Mouse (Mus musculus): ENCODE measurements around the gene B230217C12Rik.

B230217C12Rik gene

DNA sequence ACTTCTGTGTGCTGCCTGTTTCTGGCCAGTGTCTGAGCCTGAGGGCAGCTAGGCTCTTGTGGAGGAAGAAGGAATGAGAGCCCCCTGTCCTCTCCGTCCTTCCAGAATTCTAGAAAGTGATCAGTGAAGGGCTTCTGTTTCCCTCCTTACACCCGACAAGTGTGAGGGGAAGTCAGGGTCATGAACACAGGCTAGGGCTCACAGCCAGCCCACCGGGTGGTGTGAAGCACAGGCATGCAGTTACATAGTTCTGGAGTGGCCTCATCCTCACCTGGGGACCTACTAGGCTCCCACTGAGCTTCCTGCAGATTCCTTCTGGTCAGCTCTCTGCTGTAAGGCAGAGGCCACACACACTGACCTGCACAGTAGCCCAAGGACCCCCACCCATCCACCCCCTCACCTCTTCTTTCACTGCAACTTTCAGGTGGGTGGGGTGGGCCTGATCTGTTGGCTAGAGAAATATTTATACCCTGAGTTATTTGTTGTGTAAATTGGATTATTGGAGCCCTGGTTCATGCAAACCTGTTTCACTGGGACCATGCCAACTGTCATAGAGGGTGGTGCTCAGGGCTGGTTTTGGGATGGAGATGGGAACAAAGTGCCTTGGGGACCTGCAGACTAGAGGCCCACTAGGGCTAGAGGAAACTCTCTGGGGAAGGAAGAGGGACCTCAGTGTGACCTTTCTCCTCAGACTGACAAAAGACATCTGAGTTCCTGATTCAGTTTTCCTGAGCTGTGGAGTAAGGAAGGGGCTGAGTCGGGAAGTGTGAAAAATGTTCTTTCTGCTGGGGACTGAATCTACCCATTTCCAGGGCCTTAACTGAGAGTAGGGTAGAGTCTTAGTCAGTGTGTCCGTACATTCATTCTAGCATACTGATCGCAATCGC lies 31.1 kb upstream of the B230217C12Rik start:
- DNase-seq (ENCODE audit: low read depth, low spot score), result no peak

GRCm38 (mm10) chr11:97810356-97810755 lies 30.2 kb upstream of the B230217C12Rik start:
- no peak for DNase-seq (ENCODE audit: low read depth, low spot score)

- DNase-seq (ENCODE audit: low read depth, low spot score), result no peak
Observed at GRCm38 (mm10) chr11:97810970-97811369, 29.6 kb upstream of the B230217C12Rik start.

DNA sequence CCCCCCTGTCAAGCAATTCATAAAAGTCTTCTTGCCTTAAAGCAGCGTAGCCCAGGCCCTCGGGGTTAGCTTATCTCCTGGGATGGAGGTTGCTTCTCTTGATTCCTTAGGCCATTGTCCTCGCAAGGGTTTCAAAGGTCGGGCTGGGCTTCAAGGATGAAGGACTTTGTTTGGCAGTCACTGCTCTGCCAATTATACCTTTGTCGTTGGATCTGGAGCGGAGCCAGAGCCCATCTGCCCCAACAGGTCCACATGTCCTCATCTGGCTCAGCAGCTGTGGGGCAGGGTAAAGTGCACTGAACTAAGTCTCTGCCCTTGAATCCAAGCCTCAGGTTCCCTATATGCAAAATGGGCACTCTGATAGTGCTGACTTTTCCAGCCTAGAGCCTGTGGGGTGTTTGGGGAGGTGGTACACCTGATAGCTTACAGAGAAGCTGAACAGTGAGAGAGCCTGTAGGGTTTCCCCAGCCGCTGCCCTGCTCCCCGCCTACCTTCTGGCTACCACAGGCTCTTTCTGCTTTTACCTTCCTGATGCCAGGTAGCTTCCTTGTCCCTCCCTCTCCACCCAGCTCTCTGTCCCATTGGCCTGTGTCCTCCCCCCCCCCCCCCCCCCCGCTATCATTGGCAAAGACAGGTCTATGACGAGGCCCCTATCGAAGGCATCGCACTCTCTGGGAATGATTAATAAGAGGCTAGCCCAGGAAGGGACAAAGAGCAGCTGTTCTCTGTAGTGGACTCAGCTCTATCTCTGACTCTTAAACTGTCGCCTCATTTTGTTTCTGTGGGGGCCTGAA lies 28.8 kb upstream of the B230217C12Rik start:
- DNase-seq (ENCODE audit: low read depth, low spot score), result no peak

- no peak for DNase-seq (ENCODE audit: low read depth, low spot score)
Observed at GRCm38 (mm10) chr11:97812491-97812921, 28.1 kb upstream of the B230217C12Rik start.

- no peak for DNase-seq (ENCODE audit: low read depth, low spot score)
Observed at GRCm38 (mm10) chr11:97813085-97813484, 27.5 kb upstream of the B230217C12Rik start.

DNA sequence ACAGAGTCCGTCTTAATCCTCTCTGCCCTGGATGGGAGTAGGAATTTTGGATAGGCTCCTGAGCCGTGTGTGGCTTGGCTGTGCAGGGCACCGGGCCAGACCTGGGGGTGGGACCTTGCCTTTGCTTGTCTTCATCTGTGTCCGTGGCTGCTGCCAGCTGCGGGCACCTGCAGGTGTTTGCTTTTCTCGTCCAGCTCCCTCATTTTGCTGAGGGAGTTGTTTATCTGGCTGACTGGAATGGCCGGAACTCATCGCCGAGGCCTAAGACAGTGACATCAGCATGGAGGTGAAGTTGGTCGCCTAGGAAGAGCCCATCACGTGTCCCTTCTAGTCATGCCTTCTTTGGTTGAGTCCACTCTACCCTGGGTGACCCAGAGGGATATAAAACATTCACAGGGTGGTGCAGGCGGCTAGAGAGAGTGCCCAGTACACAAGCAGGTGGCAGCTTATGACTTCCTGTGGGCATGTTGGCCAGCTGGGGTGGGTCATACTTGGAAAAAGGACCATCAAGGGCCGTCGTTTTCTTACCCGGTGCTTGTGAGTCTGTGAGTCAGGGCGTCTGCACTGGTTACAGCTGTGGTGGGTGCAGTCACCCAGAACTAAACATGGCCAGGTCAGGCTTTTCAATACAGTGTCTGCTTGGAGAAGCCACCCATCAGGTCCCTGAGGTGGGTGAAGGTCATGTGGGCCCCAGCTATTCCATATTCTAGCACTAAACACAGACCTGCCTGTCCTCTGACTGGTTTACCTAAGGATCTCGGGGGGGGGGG lies 26.6 kb upstream of the B230217C12Rik start:
- DNase-seq (ENCODE audit: low read depth, low spot score), result no peak

DNA sequence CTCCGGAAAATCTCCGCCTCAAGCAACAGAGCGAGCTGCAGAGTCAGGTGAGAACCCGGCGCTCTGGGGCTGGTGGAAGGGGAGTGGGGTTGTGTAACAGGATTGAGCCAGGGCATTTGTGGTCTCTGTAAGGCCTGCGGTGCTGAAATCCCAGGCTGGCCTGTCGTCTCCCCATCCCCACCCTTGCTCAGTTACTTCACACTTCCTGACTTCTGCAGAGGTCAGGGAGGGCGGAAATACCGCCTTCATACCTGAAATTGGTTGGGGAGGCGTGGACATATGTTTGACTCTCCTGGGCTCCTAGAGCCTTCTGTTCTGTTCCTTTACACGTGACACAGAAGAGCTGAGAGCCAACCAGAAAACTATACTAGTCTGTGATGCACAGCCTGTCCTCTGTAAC lies 24.8 kb upstream of the B230217C12Rik start:
- DNase-seq (ENCODE audit: low read depth, low spot score), result no peak

- DNase-seq (ENCODE audit: low read depth, low spot score), result no peak
Observed at GRCm38 (mm10) chr11:97816176-97816575, 24.4 kb upstream of the B230217C12Rik start.

GRCm38 (mm10) chr11:97816916-97817315 lies 23.7 kb upstream of the B230217C12Rik start:
- no peak for DNase-seq (ENCODE audit: low read depth, low spot score)

DNA sequence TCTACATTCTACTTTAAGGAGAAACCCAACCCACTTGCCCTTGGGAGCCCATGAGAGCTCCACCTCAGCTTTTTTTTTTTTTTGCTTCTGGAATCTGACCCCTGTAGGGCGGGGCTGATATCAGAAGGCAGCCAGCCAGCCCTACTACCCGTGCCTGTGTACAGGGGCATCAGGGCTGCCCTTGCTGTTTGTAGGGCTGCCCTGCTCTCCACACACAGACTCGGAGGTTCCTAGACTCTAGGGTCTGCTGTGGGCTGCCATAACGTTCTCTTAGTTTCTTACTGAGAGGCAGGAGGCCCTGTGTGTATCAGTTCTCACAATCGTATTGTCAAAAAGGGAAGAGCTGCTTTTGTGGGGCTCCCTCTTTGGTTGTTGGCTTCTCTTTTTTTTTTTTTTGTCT lies 23.2 kb upstream of the B230217C12Rik start:
- DNase-seq (ENCODE audit: low read depth, low spot score), result no peak

DNA sequence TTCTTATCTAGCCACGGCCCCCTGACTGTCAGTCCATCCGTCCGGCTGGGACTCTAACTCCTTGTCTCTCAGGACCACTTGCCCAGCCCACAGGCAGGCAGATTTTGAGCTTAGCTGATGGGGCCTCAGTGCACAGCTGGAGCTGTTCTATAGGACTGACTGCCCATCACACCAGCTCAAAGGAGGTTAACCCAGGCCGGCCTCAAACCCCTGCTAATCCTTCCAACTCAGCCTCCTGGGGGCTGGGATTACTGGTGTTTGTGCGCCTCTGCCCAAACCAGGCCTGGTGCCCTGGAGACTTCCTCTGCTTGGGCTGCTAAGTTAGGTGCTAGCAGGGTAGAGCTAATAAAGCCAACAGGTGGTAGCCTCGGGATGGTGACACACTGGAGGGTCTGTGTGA lies 22.6 kb upstream of the B230217C12Rik start:
- no peak for DNase-seq (ENCODE audit: low read depth, low spot score)

DNA sequence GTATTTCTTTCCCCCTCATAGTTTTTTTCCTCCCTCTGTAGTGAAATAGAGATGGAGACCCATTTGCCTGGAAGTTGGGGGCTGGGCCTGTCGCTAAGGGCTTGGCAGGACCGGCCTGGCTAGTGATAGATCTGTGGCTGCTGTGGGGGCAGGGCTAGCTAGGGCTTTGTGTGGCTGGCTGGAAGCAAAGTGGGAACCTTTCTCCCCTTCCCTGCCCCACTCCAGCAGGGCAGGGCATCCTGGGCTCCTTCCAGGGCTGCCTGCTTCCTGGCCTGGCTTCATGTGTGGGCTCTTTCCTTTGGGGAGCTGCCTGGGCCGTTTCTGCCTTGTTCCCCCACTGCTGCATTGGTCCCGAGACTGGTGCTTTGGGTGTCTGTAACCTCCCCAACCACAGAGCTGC lies 22.0 kb upstream of the B230217C12Rik start:
- no peak for DNase-seq (ENCODE audit: low read depth, low spot score)

GRCm38 (mm10) chr11:97819102-97819501 lies 21.5 kb upstream of the B230217C12Rik start:
- DNase-seq (ENCODE audit: low read depth, low spot score), result no peak

- DNase-seq (ENCODE audit: low read depth, low spot score), result no peak
Observed at GRCm38 (mm10) chr11:97819923-97820322, 20.7 kb upstream of the B230217C12Rik start.

DNA sequence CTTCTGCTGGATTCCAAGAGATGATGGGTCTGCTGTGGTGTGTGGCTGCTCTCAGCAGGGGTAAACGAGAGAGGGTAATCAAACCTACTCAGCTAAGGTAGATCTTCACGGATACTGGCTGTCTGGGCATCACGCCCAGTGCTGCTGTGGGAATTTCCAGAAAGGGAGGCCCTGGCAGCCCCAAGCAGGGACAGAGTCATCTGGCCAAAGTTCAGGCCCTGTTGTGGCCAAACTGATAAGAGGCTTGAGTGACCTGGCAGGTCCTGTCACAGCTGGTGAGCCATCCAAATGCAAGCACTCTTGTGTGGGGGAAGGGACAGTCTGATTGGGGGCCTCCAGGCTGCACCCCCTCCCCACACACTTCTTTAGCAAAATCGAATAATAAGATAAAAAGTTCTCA lies 19.7 kb upstream of the B230217C12Rik start:
- DNase-seq (ENCODE audit: low read depth, low spot score), result no peak

GRCm38 (mm10) chr11:97821401-97822064 lies 19.0 kb upstream of the B230217C12Rik start:
- DNase-seq (ENCODE audit: low read depth, low spot score), result no peak

DNA sequence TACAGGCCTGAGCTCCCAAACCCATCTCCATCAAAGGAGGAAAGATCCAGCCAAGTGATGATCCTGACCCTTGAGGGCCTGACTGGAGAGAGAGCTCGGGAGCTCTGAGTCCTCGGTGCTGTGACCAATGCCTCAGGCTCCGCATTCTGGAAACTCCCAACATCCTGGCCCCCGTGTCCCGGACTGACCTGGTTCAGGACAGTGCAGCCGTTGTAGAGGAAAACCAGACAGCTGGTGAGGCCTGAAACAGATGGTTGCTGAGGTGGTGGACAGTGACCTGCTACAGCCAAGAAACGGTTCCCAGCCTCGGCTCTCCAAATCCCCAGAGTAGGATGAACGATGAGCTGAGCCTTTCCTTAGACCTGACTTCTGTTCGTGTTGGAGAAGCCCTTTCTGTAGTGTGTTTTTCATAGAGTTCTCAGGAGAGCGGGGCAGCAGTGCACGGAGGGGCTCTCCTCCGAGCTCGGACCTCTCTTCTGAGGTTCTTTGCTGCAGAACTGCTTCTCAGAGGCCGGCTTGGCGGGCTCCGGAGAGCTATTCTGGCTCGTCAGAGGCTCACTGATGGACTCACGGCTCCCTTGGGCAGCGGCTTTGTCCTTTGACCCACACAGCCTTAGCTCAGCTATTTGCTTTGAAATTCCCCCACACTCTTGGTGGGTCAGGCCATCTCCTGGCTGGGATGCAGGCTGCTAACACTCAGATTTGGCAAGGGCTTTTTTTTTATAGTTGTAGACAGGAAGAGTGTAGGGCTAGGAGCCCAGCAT lies 17.6 kb upstream of the B230217C12Rik start:
- DNase-seq (ENCODE audit: low read depth, low spot score), result no peak

DNA sequence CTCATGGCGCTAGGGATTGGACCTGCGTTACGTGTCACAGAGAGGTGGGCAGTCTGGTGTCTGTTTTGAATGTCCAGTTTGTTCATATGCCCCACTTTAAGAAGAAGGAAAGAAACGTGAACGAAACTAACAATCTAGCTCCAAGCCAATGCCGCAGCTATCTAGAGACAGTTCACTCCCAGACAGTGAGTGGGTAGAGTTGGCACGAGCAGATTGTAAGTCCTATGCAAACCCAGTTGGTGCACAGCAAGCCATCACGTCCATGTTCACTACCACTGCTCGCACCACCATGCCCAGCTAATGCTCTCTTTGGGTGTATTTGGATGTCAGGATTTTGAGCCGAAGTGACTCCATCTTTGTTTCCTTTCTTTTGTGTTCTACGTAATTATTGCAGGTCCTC lies 16.4 kb upstream of the B230217C12Rik start:
- no peak for DNase-seq (ENCODE audit: low read depth, low spot score)

- no peak for DNase-seq (ENCODE audit: low read depth, low spot score)
Observed at GRCm38 (mm10) chr11:97824895-97825294, 15.7 kb upstream of the B230217C12Rik start.

DNA sequence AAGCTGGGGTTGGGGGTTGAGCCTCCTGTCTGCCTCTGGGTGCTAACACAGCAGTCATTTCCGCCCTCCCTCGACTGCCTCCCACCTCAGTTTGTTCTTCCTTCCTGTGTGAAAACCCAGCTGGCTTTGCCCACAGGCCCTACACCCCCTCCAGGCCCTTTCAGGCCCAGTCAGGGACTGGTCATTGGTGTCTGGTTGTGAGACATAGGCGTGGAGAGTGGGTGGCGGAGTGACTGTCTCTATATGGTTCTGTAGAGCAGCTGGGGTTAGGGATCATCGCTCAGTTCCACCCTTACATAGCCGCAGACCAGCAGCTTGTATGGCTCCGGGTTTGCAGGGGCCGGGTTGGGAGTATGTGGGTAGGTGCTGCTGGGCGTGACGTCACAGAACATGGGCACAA lies 15.3 kb upstream of the B230217C12Rik start:
- no peak for DNase-seq (ENCODE audit: low read depth, low spot score)
